Mouse (Mus musculus): Measurements from ENCODE around the gene Zfp213.

DNA sequence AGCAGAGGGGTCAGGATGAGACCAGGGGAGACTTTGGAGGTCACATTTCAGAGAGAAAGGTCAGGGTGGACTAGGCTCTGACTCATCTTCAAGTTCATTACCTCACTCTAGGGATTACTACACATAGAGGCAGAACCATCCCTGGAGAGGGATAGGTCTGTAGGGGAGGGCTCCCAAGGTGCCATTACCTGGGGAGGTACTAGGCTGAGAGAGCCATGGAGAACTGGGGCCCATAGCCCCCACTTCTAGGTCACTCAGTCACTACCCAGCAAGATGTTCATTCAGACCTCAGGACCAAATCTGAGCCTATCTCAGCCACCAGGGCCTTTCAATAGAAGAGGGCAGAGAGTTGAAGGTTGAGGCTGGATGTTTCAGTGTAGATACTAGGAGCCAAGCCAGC is 9.7 kb downstream of the Zfp213 start:
- TF ChIP-seq POLR2A (IDR thresholded peaks at IDR 0.05; ENCODE audit: borderline replicate concordance, extremely low read depth, low read depth, low read length) (no peak), CTCF (IDR thresholded peaks at IDR 0.05; ENCODE audit: insufficient read depth, low read length) (no peak)

Data from lung, adult 2 months (tissue).